Mouse (Mus musculus) gastrocnemius, postnatal 25 days (tissue): Measurements from ENCODE around the gene Ptpn18. TPM values are rescaled to one million over a fixed set of nuclear protein-coding genes. Genes with fewer than 3 reads are reported as not detected.

Source experiments
- DNase-seq: peaks from one replicate; pipeline ENCODE4 v3.0.0; 2022
- total RNA-seq, 2 experiments: library from RNA; stranded (reverse); gene quantifications; 1 replicate in 1 of 2; 2 replicates in 1 of 2; pipeline ENCODE4 v1.2.3; 2021

Gene Ptpn18
- total RNA-seq, 2 experiments from 2014 or later, result 2.1 to 2.3 TPM

GRCm38 (mm10) chr1:34465445-34465844 lies 5.9 kb downstream of the Ptpn18 start:
- no peak for DNase-seq

DNA sequence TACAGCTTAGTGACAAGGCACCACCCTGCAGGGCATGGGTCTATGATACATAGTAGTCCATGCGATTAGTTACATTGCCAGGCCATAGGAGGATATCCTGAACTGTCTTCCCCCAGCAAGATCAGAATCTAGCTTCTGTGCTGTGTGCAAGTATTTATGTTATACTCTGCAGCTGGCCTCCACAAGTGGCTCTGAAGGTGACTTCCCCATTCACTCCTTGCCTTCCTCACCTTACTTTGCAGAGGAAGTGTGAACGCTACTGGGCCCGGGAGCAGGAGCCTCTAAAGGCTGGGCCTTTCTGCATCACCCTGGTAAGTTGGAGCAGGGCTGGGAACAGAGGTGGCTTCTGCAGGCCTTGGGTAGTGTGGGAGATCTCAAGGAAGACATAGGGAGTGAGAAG lies 8.5 kb downstream of the Ptpn18 start:
- DNase-seq, result no peak

- no peak for DNase-seq
Observed at GRCm38 (mm10) chr1:34468500-34468899, 8.9 kb downstream of the Ptpn18 start.

- DNase-seq, result no peak
Observed at GRCm38 (mm10) chr1:34469801-34470200, 10.2 kb downstream of the Ptpn18 start.

DNA sequence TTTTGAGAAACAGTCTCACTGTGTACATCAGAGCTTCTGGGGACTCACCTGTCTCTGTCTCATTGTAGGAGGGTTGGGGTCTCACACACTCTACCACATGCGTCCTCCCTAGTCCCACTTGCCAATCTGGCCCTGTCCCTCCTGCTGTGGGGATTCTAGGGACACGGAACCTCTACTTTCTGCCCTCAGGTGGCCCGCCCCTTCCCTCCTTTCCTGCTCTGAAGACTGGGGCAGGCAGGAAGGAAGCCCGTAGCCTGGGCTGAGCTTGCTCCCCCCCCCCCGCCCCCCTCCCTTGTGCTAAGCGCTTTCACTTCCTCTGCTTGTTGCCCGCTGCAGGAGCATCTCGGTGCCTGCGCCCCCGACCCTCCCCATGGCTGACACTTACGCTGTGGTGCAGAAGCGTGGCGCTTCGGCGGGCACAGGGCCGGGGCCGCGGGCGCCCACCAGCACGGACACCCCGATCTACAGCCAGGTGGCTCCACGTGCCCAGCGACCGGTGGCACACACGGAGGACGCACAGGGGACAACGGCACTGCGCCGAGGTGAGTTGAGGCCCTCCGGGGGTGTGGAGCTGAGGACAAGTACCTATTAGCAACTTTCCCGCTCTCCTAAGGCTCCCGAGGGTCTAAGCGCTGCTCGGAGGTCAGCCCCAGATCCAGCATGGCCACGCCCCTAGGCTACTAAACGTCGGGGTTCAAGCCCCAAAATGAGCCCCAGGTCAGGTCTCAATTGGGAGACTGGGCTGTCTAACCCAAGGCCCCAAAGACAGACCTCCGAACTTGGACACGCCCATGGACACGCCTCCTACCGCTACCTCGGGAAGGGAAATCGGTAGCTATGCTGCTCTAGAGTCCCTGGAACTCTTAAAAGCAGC lies 13.1 kb downstream of the Ptpn18 start:
- peak; percentile 41 for DNase-seq

DNA sequence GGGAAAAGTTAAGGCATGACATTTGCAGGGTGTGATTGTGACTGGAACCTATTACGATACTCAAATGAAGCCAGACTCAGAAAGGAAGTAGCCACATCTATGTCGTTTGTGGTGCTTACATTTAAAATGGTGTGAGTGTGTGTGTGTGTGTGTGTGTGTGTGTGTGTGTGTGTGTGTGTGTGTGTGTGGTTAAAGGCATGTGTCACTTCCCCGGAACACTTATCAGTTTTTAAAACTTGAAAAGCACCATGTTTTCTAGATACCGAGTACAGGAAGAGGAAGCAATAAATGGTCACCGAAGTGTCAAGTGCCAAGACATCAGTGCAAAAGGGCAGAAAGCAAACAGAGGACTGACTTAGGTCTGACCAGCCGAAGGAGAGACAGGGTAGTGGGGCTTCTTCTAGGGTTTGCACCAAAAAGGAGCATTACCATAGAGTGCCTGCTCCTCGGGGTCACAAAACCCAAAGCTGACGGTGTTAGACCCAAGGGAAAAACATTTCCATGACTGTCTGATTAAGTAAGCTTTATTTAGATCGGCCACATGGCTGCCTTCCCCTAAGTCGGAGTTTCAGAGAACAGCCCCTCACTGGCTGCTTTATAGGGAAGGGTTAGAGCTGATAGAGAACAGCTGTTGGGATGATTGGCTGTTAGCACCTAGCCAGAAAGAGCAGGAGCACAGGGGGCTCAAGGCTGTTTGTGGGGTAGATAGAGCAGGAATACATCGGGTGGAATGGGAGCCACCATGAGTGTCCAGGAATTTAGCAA lies 19.5 kb downstream of the Ptpn18 start:
- no peak for DNase-seq

DNA sequence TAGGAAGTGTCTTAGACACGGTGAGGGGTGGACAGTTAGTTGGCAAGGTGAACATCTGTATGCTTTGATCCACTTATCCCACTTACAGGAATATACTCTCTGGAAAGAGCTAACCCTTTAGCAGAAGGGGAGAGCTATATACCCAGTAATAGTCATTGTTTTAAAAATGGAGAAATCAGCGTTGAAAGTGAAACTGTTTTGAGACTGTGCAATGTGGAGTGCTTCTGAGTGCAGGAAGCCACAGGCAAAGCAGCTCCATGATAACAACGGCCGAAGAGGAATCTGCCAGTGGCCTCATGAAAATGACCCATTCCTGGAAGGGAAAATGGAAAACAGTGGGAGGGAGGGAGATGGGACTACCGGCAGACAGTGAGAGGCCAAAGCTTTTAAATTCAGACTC lies 21.2 kb downstream of the Ptpn18 start:
- DNase-seq, result no peak

DNA sequence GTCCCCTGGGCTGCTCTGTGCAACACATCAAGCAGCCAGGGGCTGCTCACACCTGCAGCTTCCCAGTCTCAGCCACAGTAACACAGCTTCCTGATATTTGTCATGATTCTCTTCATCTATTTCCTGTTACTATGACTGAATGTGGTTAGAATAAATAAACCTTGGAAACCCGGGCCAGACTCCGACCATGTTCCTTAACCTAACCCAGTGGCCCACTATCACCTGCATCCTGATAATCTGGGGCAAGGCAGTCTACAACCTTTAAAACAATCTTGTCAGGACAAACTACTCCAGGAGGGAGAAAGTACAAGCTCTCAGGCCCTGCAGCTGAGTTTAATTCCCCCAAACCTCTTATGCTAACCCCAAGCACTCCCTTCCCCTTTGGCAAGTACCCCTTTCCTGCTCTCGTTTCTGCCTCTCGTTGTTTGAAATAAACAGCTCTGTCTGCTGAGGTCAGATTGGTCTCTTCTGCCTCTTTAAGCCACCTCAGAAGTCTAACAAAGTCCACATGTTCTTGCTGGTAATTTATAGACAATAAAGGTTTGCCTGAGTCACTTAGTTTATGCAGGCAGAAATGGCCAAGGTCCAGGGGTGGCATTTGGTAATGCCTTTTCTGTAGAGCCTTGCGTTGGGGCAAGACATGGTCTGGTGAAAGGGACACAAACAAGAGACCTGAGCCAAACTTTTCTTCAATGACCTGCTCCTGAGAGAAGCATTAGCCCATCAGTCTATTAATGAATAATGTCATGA lies 22.5 kb downstream of the Ptpn18 start:
- no peak for DNase-seq

- no peak for DNase-seq
Observed at GRCm38 (mm10) chr1:34484470-34484869, 24.9 kb downstream of the Ptpn18 start.

- DNase-seq, result no peak
Observed at GRCm38 (mm10) chr1:34485461-34486188, 26.1 kb downstream of the Ptpn18 start.

- no peak for DNase-seq
Observed at GRCm38 (mm10) chr1:34487383-34487782, 27.8 kb downstream of the Ptpn18 start.

- no peak for DNase-seq
Observed at GRCm38 (mm10) chr1:34489852-34490541, 30.4 kb downstream of the Ptpn18 start.

- DNase-seq, result no peak
Observed at GRCm38 (mm10) chr1:34491480-34491879, 31.9 kb downstream of the Ptpn18 start.

GRCm38 (mm10) chr1:34502991-34503390 lies 43.4 kb downstream of the Ptpn18 start:
- no peak for DNase-seq

- no peak for DNase-seq
Observed at GRCm38 (mm10) chr1:34505307-34505706, 45.7 kb downstream of the Ptpn18 start.

DNA sequence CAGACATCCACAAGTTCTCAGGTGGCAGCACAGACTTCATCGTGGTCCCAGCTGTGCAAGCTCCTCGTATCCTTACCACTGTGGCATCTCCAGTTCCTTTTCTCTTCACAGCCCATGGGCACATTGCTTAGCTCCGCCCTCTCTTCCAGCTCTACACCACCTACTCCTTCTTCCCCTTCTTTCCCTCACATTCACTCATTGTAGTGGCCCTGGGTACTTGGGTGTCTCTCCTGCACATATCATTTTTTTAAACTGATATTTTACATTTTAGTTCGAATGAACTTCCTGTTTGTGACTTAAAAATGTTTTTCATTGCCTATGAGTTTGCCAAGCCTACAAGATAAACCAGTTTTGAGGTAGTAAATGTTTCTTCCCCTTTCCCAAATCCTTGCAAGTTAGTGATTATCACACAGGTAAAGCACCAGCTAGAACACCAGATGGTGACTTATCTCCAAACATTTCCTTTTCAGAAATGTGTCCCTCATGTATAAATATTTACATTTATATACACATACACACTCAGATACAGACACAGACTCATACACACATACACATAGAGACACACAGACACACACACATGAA lies 46.5 kb downstream of the Ptpn18 start:
- no peak for DNase-seq

DNA sequence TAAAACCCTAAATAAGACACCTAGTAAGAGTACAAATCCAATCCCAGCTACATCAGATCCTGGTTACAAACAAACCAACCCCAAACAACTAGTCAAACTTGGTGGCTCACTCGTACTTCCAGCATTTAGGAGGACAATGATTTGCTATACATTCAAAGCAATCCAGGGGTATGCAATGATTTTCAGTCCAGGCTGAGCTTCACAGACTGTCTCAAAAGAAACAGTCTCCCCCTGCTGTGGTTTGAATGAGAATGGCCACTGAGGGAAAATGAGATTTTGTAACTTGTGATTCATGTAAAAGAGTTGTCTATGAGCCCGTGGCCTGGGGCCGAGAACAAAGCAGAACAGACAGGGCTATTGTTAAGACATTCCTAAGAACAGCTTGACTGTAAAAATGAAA lies 48.4 kb downstream of the Ptpn18 start:
- DNase-seq, result no peak

GRCm38 (mm10) chr1:34510575-34510981 lies 51.0 kb downstream of the Ptpn18 start:
- DNase-seq, result no peak

DNA sequence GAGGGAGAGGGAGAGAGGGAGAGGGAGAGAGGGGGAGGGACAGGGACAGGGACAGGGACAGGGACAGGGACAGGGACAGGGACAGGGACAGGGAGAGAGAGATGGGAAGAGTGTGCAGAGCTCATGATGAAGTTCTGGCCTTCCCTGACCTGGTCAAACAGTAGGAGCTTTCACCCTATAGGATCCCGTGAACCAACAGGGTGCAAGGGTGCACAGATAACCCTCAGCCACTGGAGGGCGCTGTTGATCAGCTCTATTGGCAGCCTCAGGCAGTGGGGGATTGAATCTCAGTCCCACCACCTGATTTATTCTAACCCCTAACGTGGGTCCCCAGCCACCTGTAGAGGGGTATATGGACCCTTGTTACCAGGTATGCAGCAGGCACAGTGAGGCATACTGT lies 51.5 kb downstream of the Ptpn18 start:
- DNase-seq, result no peak

- DNase-seq, result no peak
Observed at GRCm38 (mm10) chr1:34513068-34513467, 53.5 kb downstream of the Ptpn18 start.

DNA sequence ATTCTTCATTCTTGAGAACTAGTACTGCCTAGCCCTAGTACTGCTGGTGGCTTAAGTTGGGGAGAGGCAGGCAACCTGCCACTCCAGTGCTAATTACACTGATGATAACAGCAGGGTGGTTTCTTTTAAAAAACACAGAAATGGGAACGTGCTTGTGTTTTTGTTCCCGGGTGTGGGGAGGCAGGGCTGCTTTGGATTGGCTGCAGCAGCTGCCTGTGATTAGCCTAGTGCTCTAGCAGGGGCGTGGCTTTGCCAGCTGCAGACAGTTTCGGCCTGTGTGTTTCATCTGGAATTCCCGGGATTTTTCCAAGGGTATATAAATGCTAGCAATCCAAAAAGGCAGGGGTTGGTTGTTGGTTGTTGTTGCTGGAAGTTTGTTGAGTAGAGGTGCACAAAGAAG lies 57.0 kb downstream of the Ptpn18 start:
- no peak for DNase-seq
